Mouse (Mus musculus): ENCODE data around the gene Ddx58. TPM values are rescaled to one million over a fixed set of nuclear protein-coding genes. Genes with fewer than 3 reads are reported as not detected.

The Ddx58 gene
- 10.2 and 10.9 TPM in 2 replicates for polyA plus RNA-seq (2015; fragmentation: Nextera tagmentation; extraction: Ambion mirVana)

- Histone ChIP-seq H3K36me3 (peaks cover 1% of the 10 kb centered on the region), H3K27me3 (no peaks in the 10 kb centered on the region), H3K9me3 (no peaks in the 10 kb centered on the region), H3K27ac (peak within 1 kb of the TSS; percentile 33; the same call in 1 of the 2 replicates), H3K9ac (peak within 1 kb of the TSS; percentile 72), H3K4me2 (replicated peaks) (peak within 1 kb of the TSS; percentile 87), H3K4me3 (peak within 1 kb of the TSS; percentile 64), H3K4me1 (peaks cover 9% of the 10 kb centered on the region; the same call in 1 of the 2 replicates)
- WGBS = 3% methylated on average over 35 of the region's 35 CpGs
- peak; percentile 62; the same call in 1 of the 2 replicates for ATAC-seq (ENCODE audit: low FRiP score, low read depth)
Observed at GRCm38 (mm10) chr4:40239409-40240271, at the start of gene Ddx58. TSS of gene Ddx58 (minus strand) at chr4:40239828.

GRCm38 (mm10) chr4:40289046-40289445, 49.4 kb upstream of the Ddx58 start:
- no peak overlapping the region for H3K4me3 ChIP-seq
- no peak for ATAC-seq (ENCODE audit: low FRiP score, low read depth)
- H3K36me3 ChIP-seq = no peaks in the 10 kb centered on the region
- H3K27me3 ChIP-seq = no peaks in the 10 kb centered on the region
- no peak overlapping the region for H3K4me2 ChIP-seq (replicated peaks)
- no peak overlapping the region for H3K9ac ChIP-seq
- H3K4me1 ChIP-seq = no peaks in the 10 kb centered on the region
- no peak overlapping the region for H3K27ac ChIP-seq
- WGBS = 76% methylated on average over 2 of the region's 2 CpGs
- no peaks in the 10 kb centered on the region for H3K9me3 ChIP-seq

GRCm38 (mm10) chr4:40287415-40287814, 47.8 kb upstream of the Ddx58 start:
- WGBS = 78% methylated on average over 6 of the region's 6 CpGs
- no peak for ATAC-seq (ENCODE audit: low FRiP score, low read depth)

GRCm38 (mm10) chr4:40285582-40285981, 46.0 kb upstream of the Ddx58 start:
- Histone ChIP-seq H3K4me3 (no peak overlapping the region), H3K36me3 (no peaks in the 10 kb centered on the region), H3K4me2 (replicated peaks) (no peak overlapping the region), H3K9me3 (no peaks in the 10 kb centered on the region), H3K4me1 (no peaks in the 10 kb centered on the region), H3K27me3 (no peaks in the 10 kb centered on the region), H3K9ac (no peak overlapping the region), H3K27ac (no peak overlapping the region)
- 22% methylated on average over 4 of the region's 4 CpGs for WGBS
- ATAC-seq (ENCODE audit: low FRiP score, low read depth) = no peak

More at GRCm38 (mm10) chr4:40287415-40287814, 47.8 kb upstream of the Ddx58 start:
- H3K27me3 ChIP-seq = no peaks in the 10 kb centered on the region
- H3K4me3 ChIP-seq = no peak overlapping the region
- no peaks in the 10 kb centered on the region for H3K9me3 ChIP-seq
- H3K4me1 ChIP-seq = no peaks in the 10 kb centered on the region
- H3K36me3 ChIP-seq = no peaks in the 10 kb centered on the region
- no peak overlapping the region for H3K27ac ChIP-seq
- no peak overlapping the region for H3K9ac ChIP-seq
- no peak overlapping the region for H3K4me2 ChIP-seq (replicated peaks)

GRCm38 (mm10) chr4:40279276-40279900, 39.8 kb upstream of the Ddx58 start, which contains the start of gene Ndufb6:
TSS of gene Ndufb6 (minus strand) at chr4:40279421.
- Histone ChIP-seq H3K27me3 (no peaks in the 10 kb centered on the region), H3K27ac (peak within 1 kb of the TSS; percentile 87), H3K9me3 (no peaks in the 10 kb centered on the region), H3K4me3 (peak within 1 kb of the TSS; percentile 93), H3K4me1 (peaks cover 12% of the 10 kb centered on the region), H3K4me2 (replicated peaks) (peak within 1 kb of the TSS; percentile 96), H3K36me3 (peaks cover 23% of the 10 kb centered on the region), H3K9ac (peak within 1 kb of the TSS; percentile 94)
- under 1% methylated on average over 36 of the region's 36 CpGs for WGBS
- ATAC-seq (ENCODE audit: low FRiP score, low read depth) = peak; percentile 96

GRCm38 (mm10) chr4:40278880-40279275, 39.2 kb upstream of the Ddx58 start:
- no peaks in the 10 kb centered on the region for H3K27me3 ChIP-seq
- peak; percentile 73 for ATAC-seq (ENCODE audit: low FRiP score, low read depth)
- H3K9me3 ChIP-seq = no peaks in the 10 kb centered on the region
- peaks cover 12% of the 10 kb centered on the region for H3K4me1 ChIP-seq
- peak overlapping the region; percentile 96 for H3K4me2 ChIP-seq (replicated peaks)
- H3K27ac ChIP-seq = peak overlapping the region; percentile 48; the same call in 1 of the 2 replicates
- peaks cover 25% of the 10 kb centered on the region for H3K36me3 ChIP-seq
- peak overlapping the region; percentile 94 for H3K9ac ChIP-seq
- WGBS = under 1% methylated on average over 21 of the region's 21 CpGs
- peak overlapping the region; percentile 93 for H3K4me3 ChIP-seq

- peak; percentile 97 for ATAC-seq (ENCODE audit: low FRiP score, low read depth)
- peaks cover 24% of the 10 kb centered on the region for H3K4me1 ChIP-seq
- H3K27ac ChIP-seq = peak within 1 kb of the TSS; percentile 98
- H3K36me3 ChIP-seq = peaks cover 50% of the 10 kb centered on the region
- peak within 1 kb of the TSS; percentile 89 for H3K4me3 ChIP-seq
- peak within 1 kb of the TSS; percentile 95 for H3K9ac ChIP-seq
- H3K27me3 ChIP-seq = no peaks in the 10 kb centered on the region
- H3K4me2 ChIP-seq (replicated peaks) = peak within 1 kb of the TSS; percentile 95
- under 1% methylated on average over 38 of the region's 38 CpGs for WGBS
- H3K9me3 ChIP-seq = no peaks in the 10 kb centered on the region
Observed at GRCm38 (mm10) chr4:40269430-40270032, 29.9 kb upstream of the Ddx58 start, which contains the start of the genes Smim27 and Topors. TSS of gene Smim27 (plus strand) at chr4:40269579. TSS of gene Topors (minus strand) at chr4:40269850.

GRCm38 (mm10) chr4:40268835-40269234, 29.2 kb upstream of the Ddx58 start:
- H3K36me3 ChIP-seq = peaks cover 47% of the 10 kb centered on the region

GRCm38 (mm10) chr4:40268204-40268813, 28.7 kb upstream of the Ddx58 start:
- ATAC-seq (ENCODE audit: low FRiP score, low read depth) = peak; percentile 79

More at GRCm38 (mm10) chr4:40268835-40269234, 29.2 kb upstream of the Ddx58 start:
- peaks cover 24% of the 10 kb centered on the region for H3K4me1 ChIP-seq
- ATAC-seq (ENCODE audit: low FRiP score, low read depth) = peak; percentile 1
- H3K4me2 ChIP-seq (replicated peaks) = peak overlapping the region; percentile 95
- H3K27ac ChIP-seq = peak overlapping the region; percentile 98
- no peaks in the 10 kb centered on the region for H3K9me3 ChIP-seq
- H3K4me3 ChIP-seq = peak overlapping the region; percentile 89
- peak overlapping the region; percentile 95 for H3K9ac ChIP-seq
- under 1% methylated on average over 16 of the region's 16 CpGs for WGBS
- no peaks in the 10 kb centered on the region for H3K27me3 ChIP-seq

GRCm38 (mm10) chr4:40267681-40268080, 28.1 kb upstream of the Ddx58 start:
- ATAC-seq (ENCODE audit: low FRiP score, low read depth) = no peak
- H3K4me1 ChIP-seq = peaks cover 24% of the 10 kb centered on the region
- peak overlapping the region; percentile 95 for H3K9ac ChIP-seq
- H3K27ac ChIP-seq = no peak overlapping the region
- peaks cover 43% of the 10 kb centered on the region for H3K36me3 ChIP-seq
- H3K4me3 ChIP-seq = peak overlapping the region; percentile 89
- WGBS = 73% methylated on average over 7 of the region's 7 CpGs
- peak overlapping the region; percentile 95 for H3K4me2 ChIP-seq (replicated peaks)
- H3K9me3 ChIP-seq = no peaks in the 10 kb centered on the region
- H3K27me3 ChIP-seq = no peaks in the 10 kb centered on the region

More at GRCm38 (mm10) chr4:40268204-40268813, 28.7 kb upstream of the Ddx58 start:
- Histone ChIP-seq H3K4me3 (peak overlapping the region; percentile 89), H3K27me3 (no peaks in the 10 kb centered on the region), H3K4me1 (peaks cover 24% of the 10 kb centered on the region), H3K9ac (peak overlapping the region; percentile 95), H3K4me2 (replicated peaks) (peak overlapping the region; percentile 95), H3K27ac (peak overlapping the region; percentile 98), H3K36me3 (peaks cover 46% of the 10 kb centered on the region), H3K9me3 (no peaks in the 10 kb centered on the region)
- under 1% methylated on average over 49 of the region's 50 CpGs for WGBS

GRCm38 (mm10) chr4:40264321-40264720, 24.7 kb upstream of the Ddx58 start:
- no peak overlapping the region for H3K9ac ChIP-seq
- H3K4me3 ChIP-seq = no peak overlapping the region
- H3K27ac ChIP-seq = no peak overlapping the region
- no peak for ATAC-seq (ENCODE audit: low FRiP score, low read depth)
- peaks cover 68% of the 10 kb centered on the region for H3K36me3 ChIP-seq
- no peaks in the 10 kb centered on the region for H3K9me3 ChIP-seq
- WGBS = 76% methylated on average over 1 of the region's 1 CpGs
- no peak overlapping the region for H3K4me2 ChIP-seq (replicated peaks)
- H3K4me1 ChIP-seq = peaks cover 24% of the 10 kb centered on the region
- H3K27me3 ChIP-seq = no peaks in the 10 kb centered on the region
